Mouse (Mus musculus) stomach, adult 2 months (tissue): ENCODE results near the gene Foxn2. TPM values are rescaled to one million over a fixed set of nuclear protein-coding genes. Genes with fewer than 3 reads are reported as not detected.

Source experiments
- polyA plus RNA-seq: library from polyadenylated mRNA; depleted of rRNA; stranded (reverse); fragments of >200 nt; gene quantifications from 2 replicates; pipeline ENCODE4 v1.2.3, GENCODE M21; 2012; rRNA removed

Gene Foxn2
- 0.92 and 1.1 TPM in 2 replicates for polyA plus RNA-seq

GRCm38 (mm10) chr17:88440285-88441000 lies at the start of gene Foxn2:
Gene Foxn2 (plus strand): TSS chr17:88440711.

DNA sequence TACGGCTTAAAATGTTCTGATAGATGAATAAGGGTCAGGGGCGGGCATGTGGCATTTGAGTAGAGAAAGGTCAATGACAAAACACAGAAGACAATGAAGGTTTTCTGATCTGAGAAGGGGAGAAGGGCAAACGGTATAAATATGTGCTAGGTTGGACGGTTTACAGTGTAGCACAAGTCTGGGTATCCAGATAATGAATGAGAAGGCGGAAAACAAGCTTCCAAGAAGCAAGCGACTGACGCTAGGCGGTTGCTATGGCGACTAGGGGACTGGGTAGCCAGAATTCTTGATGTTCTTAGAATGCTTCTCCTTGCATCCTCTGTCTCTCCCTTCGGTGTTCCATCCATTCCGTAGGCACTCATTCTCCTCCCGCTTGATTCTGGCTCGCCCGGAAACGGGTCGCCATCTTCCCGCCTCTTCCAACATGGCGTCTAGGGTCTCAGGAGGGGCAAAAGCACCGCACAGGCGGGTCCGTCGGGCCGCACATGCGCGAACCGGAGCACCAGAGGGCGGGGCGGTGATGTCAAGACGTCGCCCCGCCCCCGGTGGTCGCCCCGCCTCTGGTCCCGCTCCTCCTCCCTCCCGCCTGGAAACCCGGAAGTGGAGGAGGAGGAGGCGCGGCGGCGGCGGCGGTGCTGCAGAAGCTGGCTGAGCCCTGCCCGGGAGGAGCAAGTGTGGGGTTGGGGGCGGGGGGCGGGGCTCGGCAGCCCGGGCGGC lies 89.2 kb downstream of the Foxn2 start, which contains the start of gene Ppp1r21:
TSS of gene Ppp1r21 (plus strand) at position 600 of the 717 bp plus-strand sequence.

Other genes starting within 250 kb of the Foxn2 start
- gene Ppp1r21, start 89.4 kb downstream of the Foxn2 start, polyA plus RNA-seq, result 4.4 and 4.9 TPM in 2 replicates
- 1.8 and 2.9 TPM in 2 replicates for gene Ston1, start 157.0 kb downstream of the Foxn2 start, polyA plus RNA-seq
- gene Gtf2a1l, start 227.9 kb downstream of the Foxn2 start, polyA plus RNA-seq, result not detected in 2 replicates